25 mouse cellular contexts compared by ENCODE assay signal in genomic region chr17:48350681-48351193, GRCm38 (mm10). TPM values are rescaled to one million over a fixed set of nuclear protein-coding genes. Genes with fewer than 3 reads are reported as not detected.
"Had no signal": no experiment of that assay in that cellular context is flagged by ENCODE, and none has a peak within 500 bp of the region (broad histone marks: within the 10 kb centered on the region; RNA-seq: fewer than 3 reads in every experiment).

No protein-coding gene starts in this region.

- H3K4me3 ChIP-seq: kidney, embryonic 15.5 days; limb, embryonic 10.5 days; limb, embryonic 13.5 days; liver, embryonic 12.5 days; liver, embryonic 15.5 days; lung, embryonic 15.5 days; midbrain, embryonic 12.5 days; midbrain, embryonic 15.5 days; neural tube, embryonic 12.5 days; neural tube, embryonic 15.5 days had no signal

- DNase-seq: kidney, adult 8-10 months; kidney, postnatal 14 days; kidney, postnatal 4 days; liver; lung, adult 18-20 months; lung, postnatal 10 days; lung, postnatal 36 days; right cerebral cortex, postnatal 14 days; right cerebral cortex, postnatal 4 days; thymus, adult 2 months; thymus, postnatal 14 days; thymus, postnatal 4 days had no signal

- H3K9me3 ChIP-seq: kidney, embryonic 15.5 days; limb, embryonic 10.5 days; limb, embryonic 13.5 days; liver, embryonic 12.5 days; liver, embryonic 15.5 days; lung, embryonic 15.5 days; midbrain, embryonic 12.5 days; midbrain, embryonic 15.5 days; neural tube, embryonic 12.5 days; neural tube, embryonic 15.5 days had no signal

- H3K36me3 ChIP-seq: kidney, embryonic 15.5 days; limb, embryonic 10.5 days; limb, embryonic 13.5 days; liver, embryonic 12.5 days; liver, embryonic 15.5 days; lung, embryonic 15.5 days; midbrain, embryonic 12.5 days; midbrain, embryonic 15.5 days; neural tube, embryonic 12.5 days; neural tube, embryonic 15.5 days had no signal

- H3K27me3 ChIP-seq: kidney, embryonic 15.5 days; limb, embryonic 13.5 days; liver, embryonic 12.5 days; liver, embryonic 15.5 days; lung, embryonic 15.5 days; midbrain, embryonic 12.5 days; midbrain, embryonic 15.5 days; neural tube, embryonic 12.5 days; neural tube, embryonic 15.5 days had no signal

- H3K27ac ChIP-seq: kidney, embryonic 15.5 days; limb, embryonic 10.5 days; limb, embryonic 13.5 days; liver, embryonic 12.5 days; liver, embryonic 15.5 days; lung, embryonic 15.5 days; midbrain, embryonic 12.5 days; midbrain, embryonic 15.5 days; neural tube, embryonic 12.5 days; neural tube, embryonic 15.5 days; stomach, postnatal 0 days had no signal

- H3K9ac ChIP-seq: kidney, embryonic 15.5 days; limb, embryonic 13.5 days; liver, embryonic 12.5 days; liver, embryonic 15.5 days; lung, embryonic 15.5 days; midbrain, embryonic 12.5 days; midbrain, embryonic 15.5 days; neural tube, embryonic 12.5 days; neural tube, embryonic 15.5 days had no signal

- H3K4me1 ChIP-seq: kidney, embryonic 15.5 days; limb, embryonic 13.5 days; liver, embryonic 12.5 days; lung, embryonic 15.5 days; midbrain, embryonic 12.5 days; midbrain, embryonic 15.5 days; neural tube, embryonic 12.5 days; neural tube, embryonic 15.5 days had no signal

RNA-seq across cellular contexts. Expression of gene Trem2, which starts 4.5 kb away (rescaled TPM):
- total RNA-seq: megakaryocyte-erythroid progenitor cell, adult 5-6 weeks had no signal

RNA-seq across cellular contexts. Expression of gene Treml1, which starts 9.0 kb away (rescaled TPM):
- polyA plus RNA-seq: stomach, postnatal 0 days had no signal

RNA-seq across cellular contexts. Expression of gene B430306N03Rik, which starts 34.8 kb away (rescaled TPM):
- total RNA-seq: layer of hippocampus, postnatal 14 days had no signal
- polyA plus RNA-seq: limb, embryonic 10.5 days; neural tube, embryonic 12.5 days had no signal

RNA-seq across cellular contexts. Expression of gene Treml2, which starts 51.4 kb away (rescaled TPM):
- polyA plus RNA-seq: midbrain, embryonic 15.5 days had no signal
